Mouse (Mus musculus) lung, embryonic 15.5 days (tissue): Measurements from ENCODE around the gene Baz1b. TPM values are rescaled to one million over a fixed set of nuclear protein-coding genes. Genes with fewer than 3 reads are reported as not detected.

Source experiments
- ATAC-seq: fragments of 200-750 bp; cut with Nextera tagmentation; 2 replicates; pipeline ENCODE4 v1.8.0; 2017; ENCODE audit warnings: moderate number of reproducible peaks, borderline replicate concordance; ENCODE audit not compliant: low FRiP score, low TSS enrichment; ENCODE audit errors: extremely low read depth
- H3K27ac ChIP-seq: fragments of 300-500 bp; sonication (generic); 2 replicates; pipeline ENCODE4 v1.5.1; 2015; ENCODE audit warnings: moderate library complexity, mild to moderate bottlenecking, inconsistent platforms
- H3K27me3 ChIP-seq: fragments of 300-500 bp; sonication (generic); 2 replicates; pipeline ENCODE4 v1.6.1; 2015; ENCODE audit warnings: inconsistent platforms
- H3K36me3 ChIP-seq: fragments of 300-500 bp; sonication (generic); 2 replicates; pipeline ENCODE4 v1.6.1; 2015; ENCODE audit warnings: inconsistent platforms
- H3K4me1 ChIP-seq: fragments of 300-500 bp; sonication (generic); 2 replicates; pipeline ENCODE4 v1.6.1; 2015; ENCODE audit warnings: inconsistent platforms
- H3K4me2 ChIP-seq: fragments of 300-500 bp; sonication (generic); 2 replicates; pipeline ENCODE4 v1.6.1; 2015; ENCODE audit warnings: inconsistent platforms, mild to moderate bottlenecking, moderate library complexity
- H3K4me3 ChIP-seq: fragments of 300-500 bp; sonication (generic); 2 replicates; pipeline ENCODE4 v1.5.1; 2015; ENCODE audit warnings: mild to moderate bottlenecking, inconsistent platforms
- H3K9ac ChIP-seq: fragments of 300-500 bp; sonication (generic); 2 replicates; pipeline ENCODE4 v1.6.1; 2015; ENCODE audit warnings: inconsistent platforms
- H3K9me3 ChIP-seq: fragments of 300-500 bp; sonication (generic); 2 replicates; pipeline ENCODE4 v1.6.1; 2016; ENCODE audit warnings: inconsistent platforms
- WGBS: fragments of 180-500 bp; shearing (Covaris S2); methylation state at CpG from one replicate; pipeline ENCODE4 v1.1.7; 2015; 5-methylcytosine and 5-hydroxymethylcytosine counted together
- polyA plus RNA-seq: library from polyadenylated mRNA; unstranded; fragments of >200 nt; fragmentation: Nextera tagmentation; extraction: Ambion mirVana; gene quantifications from 2 replicates; pipeline ENCODE4 v1.2.1, GENCODE M21; 2015

Gene Baz1b
- polyA plus RNA-seq, 1 experiment from 2014 or later: 47.9 TPM

DNA sequence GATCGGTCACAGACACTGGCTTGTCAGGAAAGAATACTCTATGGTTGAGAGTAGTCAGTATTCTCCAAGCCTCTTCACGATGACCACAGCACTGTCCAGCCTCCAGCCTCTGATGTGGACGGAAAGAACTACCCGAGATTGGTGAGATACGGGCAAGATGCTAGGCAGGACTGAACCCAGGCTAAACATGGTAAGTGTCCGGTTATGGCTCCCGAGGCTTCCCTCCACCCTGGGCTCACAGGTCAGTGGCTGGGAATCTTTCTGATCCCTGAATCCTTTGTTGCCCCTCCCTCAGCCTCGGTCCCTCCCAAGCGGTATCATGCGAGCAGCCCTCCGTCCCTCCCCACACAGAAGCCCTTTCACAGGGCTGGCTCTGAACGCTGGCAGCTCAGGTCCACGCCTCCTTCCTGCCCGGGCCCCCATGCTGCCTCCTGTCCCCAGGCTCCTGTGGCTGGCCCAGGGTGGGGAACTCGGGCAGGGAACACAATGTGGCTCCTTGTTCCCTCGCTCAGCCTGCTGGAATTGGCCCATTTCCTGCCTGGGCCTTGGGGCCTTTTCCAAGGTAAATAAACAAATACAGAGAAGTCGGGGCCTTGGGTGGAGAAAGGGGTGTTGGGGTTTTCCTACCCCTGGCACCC lies 76.9 kb downstream of the Baz1b start:
- Histone ChIP-seq H3K9ac (no peak overlapping the region), H3K27ac (peak overlapping the region; percentile 56), H3K27me3 (no peaks in the 10 kb centered on the region), H3K9me3 (no peaks in the 10 kb centered on the region), H3K4me1 (peaks cover 11% of the 10 kb centered on the region), H3K4me3 (peak overlapping the region; percentile 13; the same call in 1 of the 2 replicates), H3K36me3 (no peaks in the 10 kb centered on the region), H3K4me2 (peak overlapping the region; percentile 49)
- ATAC-seq: peak; percentile 84
- WGBS: 11% methylated on average over 17 of the region's 17 CpGs

DNA sequence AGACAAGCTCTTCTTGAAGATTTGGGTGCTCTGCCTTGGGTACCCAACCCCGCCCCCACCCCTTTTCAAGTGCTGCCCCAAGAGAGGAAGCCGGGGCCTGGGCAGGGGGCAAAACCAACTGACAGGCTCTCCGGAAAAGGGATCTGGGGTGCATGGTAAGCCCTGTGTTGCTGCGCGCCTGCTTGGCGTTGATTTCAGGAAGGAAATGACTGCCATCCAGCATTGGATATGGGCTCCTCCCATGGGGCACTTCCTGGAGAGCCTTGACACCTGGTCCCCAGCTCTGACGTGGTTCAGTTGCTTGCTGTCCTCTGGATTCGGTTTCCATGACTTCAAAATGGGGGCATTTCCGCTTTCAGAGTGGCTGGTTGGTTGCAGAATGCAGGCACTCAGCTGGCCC lies 77.5 kb downstream of the Baz1b start:
- Histone ChIP-seq H3K4me1 (peaks cover 11% of the 10 kb centered on the region), H3K27ac (peak overlapping the region; percentile 56), H3K4me3 (no peak overlapping the region; the same call in 1 of the 2 replicates), H3K9me3 (no peaks in the 10 kb centered on the region), H3K27me3 (no peaks in the 10 kb centered on the region), H3K36me3 (no peaks in the 10 kb centered on the region), H3K4me2 (peak overlapping the region; percentile 49), H3K9ac (no peak overlapping the region)
- 27% methylated on average over 9 of the region's 9 CpGs for WGBS
- ATAC-seq: peak; percentile 45; the same call in 1 of the 2 replicates

DNA sequence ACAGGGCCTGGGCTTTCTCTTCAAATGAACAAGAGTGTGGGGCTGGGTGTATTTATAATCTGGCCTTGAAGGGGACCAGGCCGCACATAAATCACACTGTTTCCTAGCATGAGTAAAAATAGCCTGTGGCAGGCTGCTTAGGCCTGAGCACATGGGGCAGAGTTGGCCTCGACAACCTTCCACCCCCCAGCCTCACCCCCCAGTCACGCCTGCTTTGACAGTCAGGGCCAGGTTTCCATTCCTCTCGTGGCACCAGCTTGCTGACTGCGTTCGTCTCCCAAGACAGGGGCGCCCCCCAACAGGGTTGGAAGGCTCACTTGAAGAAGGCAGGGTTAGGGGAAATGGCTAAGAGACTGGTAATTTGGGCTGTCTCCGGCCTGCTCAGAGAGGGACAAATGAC lies 82.4 kb downstream of the Baz1b start:
- ATAC-seq: no peak
- no peaks in the 10 kb centered on the region for H3K9me3 ChIP-seq
- H3K4me2 ChIP-seq: no peak overlapping the region

DNA sequence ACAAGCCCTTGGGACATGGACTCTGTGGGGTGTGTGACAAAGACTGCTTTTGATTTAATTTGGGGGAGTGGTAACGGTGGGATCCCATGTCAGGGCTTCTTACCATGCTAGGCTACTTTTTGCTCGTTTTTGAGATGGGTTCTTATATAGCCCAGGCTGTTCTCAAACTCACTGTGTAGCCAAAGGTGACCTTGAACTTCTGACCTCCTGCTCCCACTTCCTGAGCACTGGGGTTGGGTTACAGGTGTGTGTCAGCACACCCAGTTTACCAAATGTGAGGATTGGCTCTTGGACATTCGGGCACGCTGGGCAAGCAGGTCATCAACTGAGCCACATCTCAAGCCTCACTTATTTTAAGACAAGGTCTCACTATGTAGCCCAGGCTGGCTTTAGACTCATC lies 83.3 kb downstream of the Baz1b start:
- no peak overlapping the region for H3K9ac ChIP-seq
- H3K9me3 ChIP-seq: no peaks in the 10 kb centered on the region
- no peak overlapping the region for H3K27ac ChIP-seq
- 87% methylated on average over 4 of the region's 4 CpGs for WGBS
- H3K27me3 ChIP-seq: 0 out of 2 replicates have a peak, but pooled peaks cover 2% of the 10 kb centered on the region
- H3K36me3 ChIP-seq: no peaks in the 10 kb centered on the region
- no peak for ATAC-seq
- H3K4me3 ChIP-seq: no peak overlapping the region
- H3K4me1 ChIP-seq: peaks cover 4% of the 10 kb centered on the region; the same call in 1 of the 2 replicates
- no peak overlapping the region for H3K4me2 ChIP-seq

More for the DNA sequence above, 82.4 kb downstream of the Baz1b start:
- H3K9ac ChIP-seq: no peak overlapping the region
- no peaks in the 10 kb centered on the region for H3K36me3 ChIP-seq
- H3K4me1 ChIP-seq: peaks cover 5% of the 10 kb centered on the region
- 73% methylated on average over 8 of the region's 8 CpGs for WGBS
- no peak overlapping the region for H3K4me3 ChIP-seq
- no peaks in the 10 kb centered on the region for H3K27me3 ChIP-seq
- H3K27ac ChIP-seq: no peak overlapping the region

DNA sequence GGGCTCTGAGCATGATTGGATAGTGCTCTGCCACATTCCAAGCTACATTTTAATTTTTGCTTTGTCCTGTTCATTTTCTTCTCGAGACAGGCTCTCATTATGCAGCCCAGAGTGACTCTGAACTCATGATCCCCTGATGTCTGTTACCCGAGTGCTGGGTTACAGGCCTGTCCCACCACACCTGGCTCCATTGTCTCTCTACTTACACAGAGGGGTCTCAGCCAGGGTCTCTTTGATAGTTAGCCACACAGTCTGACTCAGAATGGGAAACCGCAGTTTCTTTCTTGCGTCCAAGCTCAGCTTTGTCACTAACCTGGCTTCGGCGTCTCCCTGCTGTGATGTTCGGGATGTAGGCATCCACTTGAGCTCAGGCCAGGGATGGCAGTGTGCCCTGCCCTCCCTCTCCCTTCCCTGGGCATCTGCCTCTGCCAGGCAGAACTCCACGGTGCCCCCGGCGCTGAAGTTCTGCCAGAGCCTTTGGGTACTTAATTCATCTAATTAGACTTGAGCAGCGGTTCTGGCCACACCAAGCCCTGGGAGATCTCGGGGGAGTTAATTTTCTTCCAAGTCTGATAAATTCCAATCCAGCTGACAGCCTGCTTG lies 84.6 kb downstream of the Baz1b start:
- no peak overlapping the region for H3K4me3 ChIP-seq
- H3K9ac ChIP-seq: no peak overlapping the region
- 74% methylated on average over 12 of the region's 12 CpGs for WGBS
- H3K36me3 ChIP-seq: no peaks in the 10 kb centered on the region
- peaks cover 8% of the 10 kb centered on the region; the same call in 1 of the 2 replicates for H3K4me1 ChIP-seq
- H3K27me3 ChIP-seq: peaks cover 13% of the 10 kb centered on the region
- ATAC-seq: no peak
- no peaks in the 10 kb centered on the region for H3K9me3 ChIP-seq
- no peak overlapping the region for H3K27ac ChIP-seq
- no peak overlapping the region for H3K4me2 ChIP-seq

DNA sequence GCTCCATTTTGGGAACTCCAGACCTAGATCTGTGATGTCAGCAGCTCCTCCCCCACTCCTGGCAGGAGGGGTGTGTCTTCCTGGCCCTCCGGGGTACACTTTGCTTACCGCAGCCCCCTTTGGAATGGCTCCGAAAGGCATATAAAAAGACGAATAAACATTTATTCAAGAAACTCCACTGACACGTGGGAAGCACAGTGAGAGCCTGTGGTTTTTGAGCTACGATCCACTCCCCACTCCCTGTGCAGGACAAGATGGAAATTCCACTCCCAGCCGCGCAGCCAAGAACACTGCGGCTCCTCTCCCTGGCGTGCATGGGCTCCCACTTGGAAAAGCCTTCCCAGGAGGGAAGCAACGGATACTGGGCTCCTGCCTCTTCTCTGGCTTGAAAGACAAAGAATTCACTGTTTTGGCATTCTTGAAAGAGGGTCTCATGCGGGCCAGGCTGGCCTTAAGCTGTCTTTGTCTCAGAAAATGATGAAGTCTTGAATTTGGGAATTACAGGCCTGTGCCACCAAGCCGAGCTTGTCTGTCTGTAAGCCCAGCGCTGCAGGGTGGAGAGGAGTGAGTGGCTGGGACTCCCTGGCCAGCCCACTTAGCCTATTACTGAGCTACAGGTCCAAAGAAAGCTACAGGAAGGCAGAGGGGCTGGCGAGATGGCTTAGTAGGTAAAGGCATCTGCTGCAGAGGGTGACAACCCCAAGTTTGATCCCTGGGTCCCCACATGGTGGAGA lies 87.8 kb downstream of the Baz1b start:
- H3K9ac ChIP-seq: no peak overlapping the region
- no peak overlapping the region for H3K27ac ChIP-seq
- H3K4me1 ChIP-seq: peaks cover 9% of the 10 kb centered on the region; the same call in 1 of the 2 replicates
- ATAC-seq: no peak
- no peak overlapping the region for H3K4me3 ChIP-seq
- 18% methylated on average over 15 of the region's 15 CpGs for WGBS
- no peaks in the 10 kb centered on the region for H3K36me3 ChIP-seq
- H3K27me3 ChIP-seq: peaks cover 17% of the 10 kb centered on the region
- peak overlapping the region; percentile 40 for H3K4me2 ChIP-seq
- H3K9me3 ChIP-seq: no peaks in the 10 kb centered on the region

DNA sequence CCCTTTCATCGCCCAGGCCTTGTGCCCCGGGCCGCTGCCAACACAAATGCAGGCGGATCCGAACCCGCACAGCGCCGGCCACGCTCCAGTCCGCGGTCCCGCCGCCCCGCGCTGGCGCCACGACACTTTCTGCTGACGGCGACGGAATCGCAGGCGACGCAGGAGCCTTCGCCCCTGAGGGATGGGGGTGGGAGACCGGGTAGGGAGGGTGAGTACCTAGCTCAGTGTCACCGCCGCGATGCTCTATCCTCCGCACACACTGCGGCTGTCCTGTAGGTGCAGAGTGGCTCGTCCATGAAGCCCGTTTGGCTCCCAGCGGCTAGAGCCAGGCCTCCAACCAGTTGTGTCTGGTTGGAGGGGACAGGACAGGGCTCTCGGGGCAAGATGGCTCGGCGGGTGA lies 89.5 kb downstream of the Baz1b start:
- no peaks in the 10 kb centered on the region for H3K9me3 ChIP-seq
- peak overlapping the region; percentile 48 for H3K4me2 ChIP-seq
- no peak for ATAC-seq
- no peak overlapping the region for H3K27ac ChIP-seq
- no peaks in the 10 kb centered on the region for H3K36me3 ChIP-seq
- H3K4me3 ChIP-seq: no peak overlapping the region
- H3K27me3 ChIP-seq: peaks cover 17% of the 10 kb centered on the region
- peaks cover 9% of the 10 kb centered on the region; the same call in 1 of the 2 replicates for H3K4me1 ChIP-seq
- 6% methylated on average over 36 of the region's 36 CpGs for WGBS
- H3K9ac ChIP-seq: peak overlapping the region; percentile 14; the same call in 1 of the 2 replicates

DNA sequence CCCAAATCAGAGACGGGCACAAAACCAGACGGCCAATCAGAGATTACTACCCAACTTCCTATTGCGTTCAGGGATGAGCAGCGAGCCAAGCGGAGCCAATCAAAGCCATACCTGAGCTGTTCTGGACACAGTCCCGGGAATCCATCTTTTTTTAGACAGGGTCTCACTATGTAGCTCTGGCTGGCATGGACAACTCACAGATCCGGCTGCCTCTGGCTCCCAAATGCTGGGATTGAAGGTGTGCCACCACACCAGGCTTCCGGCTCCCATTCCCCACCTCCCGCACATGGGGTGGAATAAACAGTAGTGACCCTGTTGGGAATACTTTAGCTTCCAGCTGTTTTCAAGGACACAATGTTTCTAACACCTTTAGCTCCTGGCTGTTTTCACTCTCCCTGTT lies 93.2 kb downstream of the Baz1b start:
- Histone ChIP-seq H3K9ac (no peak overlapping the region), H3K4me3 (no peak overlapping the region), H3K4me1 (peaks cover 5% of the 10 kb centered on the region; the same call in 1 of the 2 replicates), H3K36me3 (no peaks in the 10 kb centered on the region), H3K4me2 (no peak overlapping the region), H3K9me3 (no peaks in the 10 kb centered on the region), H3K27me3 (peaks cover 16% of the 10 kb centered on the region), H3K27ac (no peak overlapping the region)
- WGBS: 56% methylated on average over 9 of the region's 9 CpGs
- ATAC-seq: no peak

DNA sequence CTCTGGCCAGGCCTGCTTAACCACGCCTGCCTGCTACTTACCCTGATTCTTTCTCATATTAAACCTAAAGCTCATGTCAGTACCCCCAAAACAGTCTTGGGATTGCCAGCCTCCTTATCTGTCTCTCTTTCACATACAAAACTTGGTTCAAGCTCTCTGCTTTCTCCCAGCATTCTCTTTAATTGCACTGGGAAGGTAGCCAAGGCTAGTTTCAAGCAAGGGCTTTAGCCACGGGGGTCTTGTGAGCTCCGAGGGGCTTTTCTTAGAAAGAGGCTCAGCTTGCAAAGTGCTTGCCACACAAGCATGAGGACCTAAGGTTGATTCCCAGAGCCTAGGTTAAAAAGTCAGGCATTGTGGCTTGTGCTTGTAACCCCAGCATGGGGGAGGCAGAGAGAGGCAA lies 98.1 kb downstream of the Baz1b start:
- no peak overlapping the region for H3K27ac ChIP-seq
- no peaks in the 10 kb centered on the region for H3K9me3 ChIP-seq
- WGBS: 63% methylated on average over 3 of the region's 3 CpGs

DNA sequence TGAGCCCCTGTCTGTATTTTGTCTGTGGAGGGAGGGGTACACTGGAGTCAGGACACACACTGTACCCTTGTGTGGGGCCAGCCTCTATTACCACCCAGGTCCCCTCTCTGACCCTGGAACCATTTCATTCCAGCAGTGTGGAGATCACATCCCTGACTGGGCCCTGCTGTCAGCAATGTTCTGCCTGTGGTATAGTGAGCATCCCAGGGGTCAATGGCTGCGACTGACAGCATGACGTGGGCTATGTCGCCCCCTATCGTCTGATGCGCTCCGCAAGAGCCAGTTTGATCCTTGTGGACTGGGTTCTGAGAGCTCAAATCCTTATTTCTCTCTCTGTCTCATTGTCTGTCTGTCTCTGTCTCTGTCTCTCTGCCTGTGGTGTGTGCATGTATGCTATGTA lies 99.1 kb downstream of the Baz1b start:
- Histone ChIP-seq H3K4me2 (no peak overlapping the region), H3K9ac (no peak overlapping the region), H3K9me3 (no peaks in the 10 kb centered on the region), H3K4me1 (no peaks in the 10 kb centered on the region), H3K27ac (no peak overlapping the region), H3K27me3 (no peaks in the 10 kb centered on the region), H3K4me3 (no peak overlapping the region), H3K36me3 (no peaks in the 10 kb centered on the region)
- WGBS: under 1% methylated on average over 6 of the region's 6 CpGs
- ATAC-seq: 0 out of 2 replicates have a peak, but pooled peaks have one; percentile 59

More for the DNA sequence above, 98.1 kb downstream of the Baz1b start:
- Histone ChIP-seq H3K9ac (no peak overlapping the region), H3K4me2 (no peak overlapping the region), H3K4me3 (no peak overlapping the region), H3K27me3 (no peaks in the 10 kb centered on the region), H3K36me3 (no peaks in the 10 kb centered on the region), H3K4me1 (no peaks in the 10 kb centered on the region)
- ATAC-seq: no peak

DNA sequence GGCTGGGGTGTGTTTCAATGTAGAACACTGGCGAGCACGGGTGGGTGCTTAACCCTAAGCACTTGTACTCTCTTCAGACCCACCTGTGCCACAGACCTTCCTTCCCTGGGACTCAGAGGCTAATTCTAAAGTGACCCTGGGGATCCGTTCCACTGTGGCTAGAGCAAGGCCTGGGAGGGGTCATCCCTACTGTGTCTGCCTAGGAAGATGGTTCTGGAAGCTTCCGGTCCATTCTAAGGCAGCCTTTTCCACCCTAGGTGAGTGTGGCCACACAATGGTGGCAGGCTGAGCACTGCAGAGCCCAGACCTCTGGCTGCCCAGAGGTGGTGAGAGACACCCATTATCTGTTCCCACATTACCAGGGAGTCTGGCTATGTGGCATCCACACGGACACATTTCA lies 99.9 kb downstream of the Baz1b start:
- Histone ChIP-seq H3K36me3 (no peaks in the 10 kb centered on the region), H3K27me3 (no peaks in the 10 kb centered on the region), H3K27ac (no peak overlapping the region), H3K4me2 (no peak overlapping the region), H3K9ac (no peak overlapping the region), H3K4me1 (no peaks in the 10 kb centered on the region), H3K4me3 (no peak overlapping the region), H3K9me3 (no peaks in the 10 kb centered on the region)
- 71% methylated on average over 5 of the region's 5 CpGs for WGBS
- ATAC-seq: no peak

DNA sequence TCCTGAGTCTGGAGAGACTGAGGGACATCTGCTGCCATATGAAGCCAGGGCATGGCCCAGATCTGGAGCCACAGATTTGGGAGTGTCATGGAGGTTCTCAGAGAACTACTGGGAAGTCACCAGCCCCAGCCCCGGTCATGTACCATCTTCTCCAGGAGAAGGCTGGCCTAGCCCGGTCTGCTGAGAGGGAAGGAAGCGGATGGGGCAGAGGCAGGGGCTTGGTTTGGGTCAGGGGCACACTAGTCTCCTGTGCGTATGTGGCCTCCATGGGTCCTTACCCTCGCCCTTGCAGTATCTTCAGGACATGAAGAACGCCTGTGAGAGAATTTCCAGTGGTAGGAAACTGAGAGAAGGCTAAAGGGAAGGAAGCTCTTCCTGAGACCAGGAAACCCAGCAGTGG lies 103.6 kb downstream of the Baz1b start:
- WGBS: 70% methylated on average over 6 of the region's 6 CpGs
- Histone ChIP-seq H3K4me1 (no peaks in the 10 kb centered on the region), H3K4me2 (no peak overlapping the region), H3K27ac (no peak overlapping the region), H3K4me3 (no peak overlapping the region), H3K9ac (no peak overlapping the region), H3K9me3 (no peaks in the 10 kb centered on the region), H3K27me3 (no peaks in the 10 kb centered on the region), H3K36me3 (no peaks in the 10 kb centered on the region)
- no peak for ATAC-seq
